ENCODE assay signal across 31 mouse cellular contexts in genomic region chr19:57814291-57814690, GRCm38 (mm10).
DNase-seq lines count a peak whose midpoint lies in the region; ATAC-seq and TF ChIP-seq lines count a peak whose summit lies in the region.
"Had no signal": no experiment of that assay in that cellular context is flagged by ENCODE, and none has a peak within 500 bp of the region (broad histone marks: within the 10 kb centered on the region; RNA-seq: fewer than 3 reads in every experiment).

No protein-coding gene starts in this region.

- ATAC-seq in hindbrain, embryonic 13.5 days (ENCODE audit: low FRiP score) = no peak
- no peak for ATAC-seq in liver, postnatal 0 days
- ATAC-seq: forebrain, embryonic 13.5 days; hindbrain, postnatal 0 days; intestine, postnatal 0 days had no signal

- 0 out of 2 replicates have a peak overlapping the region, but pooled peaks have one; percentile 1 for H3K27ac ChIP-seq in hindbrain, embryonic 13.5 days
- no peak overlapping the region for H3K27ac ChIP-seq in hindbrain, embryonic 10.5 days
- H3K27ac ChIP-seq in liver, adult 2 months (replicated peaks; ENCODE audit: insufficient read depth, low read depth, low read length) = no peak overlapping the region
- H3K27ac ChIP-seq in liver, postnatal 0 days (ENCODE audit: low read depth) = no peak overlapping the region
- H3K27ac ChIP-seq: embryonic facial prominence, embryonic 12.5 days; forebrain, embryonic 13.5 days; heart, embryonic 15.5 days; hindbrain, postnatal 0 days; left cerebral cortex, adult 2 months; liver, embryonic 14.5 days; lung, embryonic 15.5 days had no signal

- no peak for TF ChIP-seq CTCF in liver, adult 2 months (IDR thresholded peaks at IDR 0.05; ENCODE audit: low read depth, low read length)
- TF ChIP-seq CTCF in liver, postnatal 0 days (IDR thresholded peaks at IDR 0.05; ENCODE audit: low read depth) = no peak

- no peak for TF ChIP-seq POLR2A in liver, adult 2 months (IDR thresholded peaks at IDR 0.05; ENCODE audit: extremely low read depth, insufficient read depth, low read length)

- WGBS in hindbrain, embryonic 13.5 days = 81% methylated on average over 6 of the region's 6 CpGs
- WGBS in hindbrain, embryonic 10.5 days = 92% methylated on average over 6 of the region's 6 CpGs
- WGBS in liver, adult 2 months = 70% methylated on average over 6 of the region's 6 CpGs
- WGBS in liver, postnatal 0 days (ENCODE audit: insufficient replicate concordance) = 78% methylated on average over 6 of the region's 6 CpGs

- H3K79me2 ChIP-seq in liver, adult 2 months (ENCODE audit: control insufficient read depth, insufficient read depth, low read length) = no peaks in the 10 kb centered on the region; the same call in 1 of the 2 replicates

- H3K4me2 ChIP-seq in hindbrain, embryonic 13.5 days = no peak overlapping the region
- no peak overlapping the region for H3K4me2 ChIP-seq in liver, postnatal 0 days (ENCODE audit: low read depth, low read length)
- H3K4me2 ChIP-seq: embryonic facial prominence, embryonic 12.5 days; forebrain, embryonic 13.5 days; heart, embryonic 15.5 days; lung, embryonic 15.5 days had no signal

- no peaks in the 10 kb centered on the region for H3K36me3 ChIP-seq in hindbrain, embryonic 13.5 days
- no peaks in the 10 kb centered on the region for H3K36me3 ChIP-seq in hindbrain, embryonic 10.5 days
- H3K36me3 ChIP-seq in liver, adult 2 months (ENCODE audit: control insufficient read depth, insufficient read depth, low read length) = no peaks in the 10 kb centered on the region
- no peaks in the 10 kb centered on the region for H3K36me3 ChIP-seq in liver, postnatal 0 days (replicated peaks; ENCODE audit: insufficient read depth, low read length)
- H3K36me3 ChIP-seq: embryonic facial prominence, embryonic 12.5 days; G1E; heart, embryonic 15.5 days; lung, embryonic 15.5 days had no signal

- DNase-seq in hindbrain, embryonic 10.5 days (ENCODE audit: low spot score) = no peak
- DNase-seq in liver, adult 2 months (ENCODE audit: extremely low read depth, low read depth, low spot score) = peak; percentile 16
- DNase-seq in liver, postnatal 0 days = no peak
- peak; percentile 59 for DNase-seq in adrenal gland, postnatal 14 days
- DNase-seq in fat pad, adult 2 months (ENCODE audit: extremely low read depth, low read depth, low spot score) = peak; percentile 13
- DNase-seq in spleen, postnatal 36 days (ENCODE audit: low spot score in 2 of 2) = no peak
- DNase-seq: B cell, adult 2 months; cerebellum, adult 11 months; cerebellum, adult 9-11 months; gastrocnemius, postnatal 36 days; heart, postnatal 36 days; kidney, postnatal 4 days; lung, postnatal 36 days; midbrain, embryonic 14.5 days; right cerebral cortex, adult 18-20 months; right cerebral cortex, postnatal 4 days; thymus, adult 18-20 months; thymus, postnatal 4 days had no signal

- H3K9ac ChIP-seq in hindbrain, embryonic 13.5 days = no peak overlapping the region
- no peak overlapping the region for H3K9ac ChIP-seq in liver, adult 2 months (ENCODE audit: low read depth, low read length)
- H3K9ac ChIP-seq in liver, postnatal 0 days (replicated peaks) = no peak overlapping the region
- H3K9ac ChIP-seq: embryonic facial prominence, embryonic 12.5 days; forebrain, embryonic 13.5 days; heart, embryonic 15.5 days; liver, embryonic 14.5 days; lung, embryonic 15.5 days had no signal

- no peak for TF ChIP-seq EP300 in liver, postnatal 0 days (IDR thresholded peaks at IDR 0.05; ENCODE audit: low read depth)

- H3K4me1 ChIP-seq in hindbrain, embryonic 13.5 days (replicated peaks) = peaks cover 11% of the 10 kb centered on the region
- H3K4me1 ChIP-seq in hindbrain, embryonic 10.5 days (replicated peaks) = no peaks in the 10 kb centered on the region
- H3K4me1 ChIP-seq in liver, adult 2 months (ENCODE audit: control insufficient read depth, insufficient read depth, low read length) = no peaks in the 10 kb centered on the region
- H3K4me1 ChIP-seq in liver, postnatal 0 days (ENCODE audit: insufficient read depth) = no peaks in the 10 kb centered on the region
- H3K4me1 ChIP-seq: embryonic facial prominence, embryonic 12.5 days; forebrain, embryonic 13.5 days; lung, embryonic 15.5 days; megakaryocyte, embryonic 14.5 days had no signal

- H3K9me3 ChIP-seq in hindbrain, embryonic 13.5 days = no peaks in the 10 kb centered on the region
- no peaks in the 10 kb centered on the region for H3K9me3 ChIP-seq in hindbrain, embryonic 10.5 days
- H3K9me3 ChIP-seq in liver, postnatal 0 days (ENCODE audit: low read length) = no peaks in the 10 kb centered on the region
- H3K9me3 ChIP-seq: embryonic facial prominence, embryonic 12.5 days; forebrain, embryonic 13.5 days; heart, embryonic 15.5 days; lung, embryonic 15.5 days; megakaryocyte, embryonic 14.5 days had no signal

- no peak overlapping the region for H3K4me3 ChIP-seq in hindbrain, embryonic 13.5 days
- H3K4me3 ChIP-seq in hindbrain, embryonic 10.5 days = no peak overlapping the region
- H3K4me3 ChIP-seq in liver, adult 2 months (ENCODE audit: insufficient read depth, low read depth, low read length) = no peak overlapping the region
- H3K4me3 ChIP-seq in liver, postnatal 0 days (ENCODE audit: low read depth, low read length) = no peak overlapping the region
- H3K4me3 ChIP-seq: embryonic facial prominence, embryonic 12.5 days; erythroblast, embryonic 14.5 days; forebrain, embryonic 13.5 days; heart, embryonic 15.5 days; left cerebral cortex, adult 2 months; lung, embryonic 15.5 days; megakaryocyte, embryonic 14.5 days had no signal

- H3K27me3 ChIP-seq in hindbrain, embryonic 13.5 days = no peaks in the 10 kb centered on the region
- H3K27me3 ChIP-seq in hindbrain, embryonic 10.5 days (ENCODE audit: insufficient read depth, poor library complexity, severe bottlenecking) = no peaks in the 10 kb centered on the region
- no peaks in the 10 kb centered on the region for H3K27me3 ChIP-seq in liver, adult 2 months (ENCODE audit: control insufficient read depth, insufficient read depth, low read length)
- no peaks in the 10 kb centered on the region for H3K27me3 ChIP-seq in liver, postnatal 0 days (ENCODE audit: insufficient read depth, low read length)
- H3K27me3 ChIP-seq: CH12.LX; embryonic facial prominence, embryonic 12.5 days; forebrain, embryonic 13.5 days; heart, embryonic 15.5 days; lung, embryonic 15.5 days; megakaryocyte, embryonic 14.5 days had no signal

Comparison
In these comparisons a context has a peak if more than half of its experiments do, and no peak if none do; other contexts are left out.
1. DNase-seq: peak in liver, adult 2 months (single experiment), adrenal gland, postnatal 14 days (single experiment) and fat pad, adult 2 months (single experiment); none in hindbrain, embryonic 10.5 days (single experiment), liver, postnatal 0 days (single experiment) and spleen, postnatal 36 days (0 of 2).